Mouse (Mus musculus) liver (tissue): ENCODE measurements around the gene S100a16.
A peak's percentile ranks its signal among the peaks of the same experiment; 100 is the strongest.

Experiments used
- DNase-seq: peaks from one replicate; pipeline ENCODE4 v3.0.0-alpha.2; 2020; ENCODE audit warnings: mixed read lengths

Gene S100a16

DNA sequence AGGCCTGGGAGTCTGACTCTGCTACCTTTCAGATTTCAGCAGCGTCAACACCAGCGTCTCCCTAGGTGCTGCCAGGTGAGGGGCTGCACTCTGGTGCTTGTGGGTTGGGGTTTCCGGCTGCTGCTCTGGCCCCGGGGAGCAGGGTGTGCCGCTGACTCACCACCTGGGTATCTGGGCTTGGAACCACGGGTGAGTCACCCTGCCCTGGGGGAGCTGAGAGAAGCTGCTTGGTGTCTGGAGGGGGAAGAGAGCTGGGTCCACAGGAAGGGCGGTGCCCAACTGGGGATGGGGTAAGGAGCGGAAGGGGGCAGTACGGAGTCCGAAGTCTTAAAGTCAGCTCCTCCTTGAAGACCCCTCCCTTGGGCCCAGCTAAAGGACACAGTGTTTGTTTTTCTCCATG, 49.9 kb downstream of the S100a16 start:
- DNase-seq: peak; percentile 43

DNA sequence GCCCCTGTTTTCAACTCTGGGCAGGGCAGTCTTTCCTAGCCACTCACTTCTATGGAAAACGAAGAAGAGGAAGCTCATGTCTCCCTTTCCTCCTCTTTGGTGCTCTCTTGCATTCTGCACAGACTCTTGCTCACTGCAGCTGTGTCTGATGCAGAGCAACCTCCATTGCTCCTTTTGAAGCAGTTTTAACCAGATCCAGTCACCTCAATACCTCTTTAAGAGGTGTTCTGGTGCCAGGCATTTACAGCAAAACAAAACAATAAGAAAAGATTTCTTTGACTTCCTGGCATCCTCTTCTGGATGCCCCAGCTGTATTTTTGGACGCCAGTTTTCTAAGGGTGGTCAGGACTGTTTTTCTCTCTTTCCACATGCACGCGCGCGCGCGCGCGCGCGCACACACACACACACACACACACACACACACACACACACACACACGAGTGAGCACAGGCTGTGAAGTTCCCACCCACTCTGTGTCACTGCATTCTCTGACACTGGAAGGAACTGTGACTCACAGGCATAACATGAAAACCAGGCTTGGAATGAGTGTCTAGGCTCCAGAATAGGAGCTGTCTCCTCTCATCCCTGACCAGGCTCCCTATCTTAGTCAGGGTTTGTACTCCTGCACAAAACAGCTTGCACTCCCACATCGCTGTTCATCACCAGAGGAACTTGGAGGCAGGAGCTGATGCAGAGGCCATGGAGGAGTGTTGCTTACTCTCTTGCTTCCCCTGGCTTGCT, 50.5 kb downstream of the S100a16 start:
- no peak for DNase-seq

DNA sequence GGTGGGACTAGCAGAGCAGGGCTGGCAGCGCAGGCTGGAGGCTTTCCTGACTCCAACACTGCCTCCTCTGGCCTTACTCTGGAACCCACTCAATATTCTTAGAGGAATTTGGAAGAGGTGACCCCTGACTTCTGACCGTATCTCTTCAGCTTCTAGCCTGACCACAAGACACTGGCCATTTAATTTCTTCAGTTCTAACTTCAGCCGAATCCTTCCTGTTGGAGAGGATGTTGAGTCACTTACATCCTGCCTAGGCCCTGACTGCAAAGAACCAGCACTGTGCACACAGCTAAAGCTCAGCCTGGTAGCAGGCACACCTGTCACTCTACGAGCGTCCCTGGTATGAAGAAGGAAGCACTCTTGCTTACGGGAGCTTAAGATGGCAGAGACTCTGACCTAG, 52.3 kb downstream of the S100a16 start:
- no peak for DNase-seq

DNA sequence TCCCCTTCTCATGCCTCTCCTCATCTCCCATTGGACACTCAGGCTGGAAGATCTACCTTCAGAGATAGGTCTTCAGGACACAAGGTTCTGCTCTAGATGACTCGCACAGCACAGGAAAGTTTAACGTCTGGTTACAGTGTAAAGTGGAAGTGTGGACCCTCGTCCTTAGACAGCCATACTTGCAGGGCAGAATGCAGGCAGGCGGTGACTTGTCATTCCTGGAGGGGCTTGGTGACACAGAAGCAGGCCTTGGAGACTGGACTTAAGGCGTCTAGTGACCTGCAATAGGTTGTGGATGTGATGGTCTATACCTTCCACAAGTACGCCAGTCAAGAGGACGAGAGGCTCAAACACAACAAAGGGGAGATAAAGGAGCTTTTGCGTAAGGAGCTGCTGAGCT, 52.9 kb downstream of the S100a16 start, which contains the start of gene S100a2:
S100a2 (plus strand) TSS at position 301 of the 400 bp plus-strand sequence.
- DNase-seq: no peak
